Mouse (Mus musculus): ENCODE results near the gene 1110008P14Rik.
"Not testable (repeated sequence)": the region's sequence is repeated elsewhere in the genome, so short reads cannot be mapped to it uniquely, and the experiment has no call there.

1110008P14Rik gene

GRCm38 (mm10) chr2:32363376-32364106 is 18.2 kb downstream of the 1110008P14Rik start:
- DNase-seq (ENCODE audit: low spot score): peak; percentile 53

- peak; percentile 91 for DNase-seq (ENCODE audit: low spot score)
Observed at GRCm38 (mm10) chr2:32362817-32363340, 18.9 kb downstream of the 1110008P14Rik start.

GRCm38 (mm10) chr2:32362274-32362673 is 19.5 kb downstream of the 1110008P14Rik start:
- DNase-seq (ENCODE audit: low spot score): not testable (repeated sequence)

- peak; percentile 76 for DNase-seq (ENCODE audit: low spot score)
Observed at GRCm38 (mm10) chr2:32361437-32361836, 20.3 kb downstream of the 1110008P14Rik start.

- DNase-seq (ENCODE audit: low spot score): peak; percentile 72
Observed at GRCm38 (mm10) chr2:32360741-32361140, 21.0 kb downstream of the 1110008P14Rik start.

GRCm38 (mm10) chr2:32358381-32358780 is 23.4 kb downstream of the 1110008P14Rik start:
- no peak for DNase-seq (ENCODE audit: low spot score)

- DNase-seq (ENCODE audit: low spot score): no peak
Observed at GRCm38 (mm10) chr2:32357710-32358109, 24.0 kb downstream of the 1110008P14Rik start.

GRCm38 (mm10) chr2:32356216-32356615 is 25.5 kb downstream of the 1110008P14Rik start:
- DNase-seq (ENCODE audit: low spot score): no peak

- no peak for DNase-seq (ENCODE audit: low spot score)
Observed at GRCm38 (mm10) chr2:32354336-32354895, 27.3 kb downstream of the 1110008P14Rik start.

- no peak for DNase-seq (ENCODE audit: low spot score)
Observed at GRCm38 (mm10) chr2:32353836-32354235, 27.9 kb downstream of the 1110008P14Rik start.

GRCm38 (mm10) chr2:32353007-32353542 is 28.7 kb downstream of the 1110008P14Rik start, which contains the start of gene Dnm1:
Gene Dnm1, minus strand, starts transcription at chr2:32353338.
- DNase-seq (ENCODE audit: low spot score): peak; percentile 90

GRCm38 (mm10) chr2:32352151-32353006 is 29.4 kb downstream of the 1110008P14Rik start, which contains the start of gene Ciz1:
Gene Ciz1, plus strand, starts transcription at chr2:32352327.
- no peak for DNase-seq (ENCODE audit: low spot score)

GRCm38 (mm10) chr2:32351471-32351961 is 30.2 kb downstream of the 1110008P14Rik start:
- DNase-seq (ENCODE audit: low spot score): no peak

- DNase-seq (ENCODE audit: low spot score): no peak
Observed at GRCm38 (mm10) chr2:32350471-32351051, 31.2 kb downstream of the 1110008P14Rik start.

- DNase-seq (ENCODE audit: low spot score): no peak
Observed at GRCm38 (mm10) chr2:32349625-32350255, 32.0 kb downstream of the 1110008P14Rik start.

GRCm38 (mm10) chr2:32348311-32348710 is 33.4 kb downstream of the 1110008P14Rik start:
- no peak for DNase-seq (ENCODE audit: low spot score)

GRCm38 (mm10) chr2:32347019-32347418 is 34.7 kb downstream of the 1110008P14Rik start:
- no peak for DNase-seq (ENCODE audit: low spot score)

- no peak for DNase-seq (ENCODE audit: low spot score)
Observed at GRCm38 (mm10) chr2:32344598-32345321, 37.0 kb downstream of the 1110008P14Rik start.

GRCm38 (mm10) chr2:32344056-32344455 is 37.7 kb downstream of the 1110008P14Rik start:
- DNase-seq (ENCODE audit: low spot score): no peak

GRCm38 (mm10) chr2:32343351-32343671 is 38.4 kb downstream of the 1110008P14Rik start:
- no peak for DNase-seq (ENCODE audit: low spot score)
